Mouse (Mus musculus) heart, adult 10 weeks (tissue): Measurements from ENCODE around the gene Klc4. TPM values are rescaled to one million over a fixed set of nuclear protein-coding genes. Genes with fewer than 3 reads are reported as not detected.

Experiments used
- polyA plus RNA-seq: library from polyadenylated mRNA; stranded (reverse); fragments of 350-450 nt; fragmentation: Illumina TruSeq; extraction: RNeasy Lipid Tissue Mini Kit (QIAGEN cat#74804); gene quantifications from one replicate; pipeline ENCODE4 v1.2.3, GENCODE M21; 2014; ENCODE audit warnings: low read depth, low replicate concordance

The Klc4 gene
- 23.4 TPM for polyA plus RNA-seq

DNA sequence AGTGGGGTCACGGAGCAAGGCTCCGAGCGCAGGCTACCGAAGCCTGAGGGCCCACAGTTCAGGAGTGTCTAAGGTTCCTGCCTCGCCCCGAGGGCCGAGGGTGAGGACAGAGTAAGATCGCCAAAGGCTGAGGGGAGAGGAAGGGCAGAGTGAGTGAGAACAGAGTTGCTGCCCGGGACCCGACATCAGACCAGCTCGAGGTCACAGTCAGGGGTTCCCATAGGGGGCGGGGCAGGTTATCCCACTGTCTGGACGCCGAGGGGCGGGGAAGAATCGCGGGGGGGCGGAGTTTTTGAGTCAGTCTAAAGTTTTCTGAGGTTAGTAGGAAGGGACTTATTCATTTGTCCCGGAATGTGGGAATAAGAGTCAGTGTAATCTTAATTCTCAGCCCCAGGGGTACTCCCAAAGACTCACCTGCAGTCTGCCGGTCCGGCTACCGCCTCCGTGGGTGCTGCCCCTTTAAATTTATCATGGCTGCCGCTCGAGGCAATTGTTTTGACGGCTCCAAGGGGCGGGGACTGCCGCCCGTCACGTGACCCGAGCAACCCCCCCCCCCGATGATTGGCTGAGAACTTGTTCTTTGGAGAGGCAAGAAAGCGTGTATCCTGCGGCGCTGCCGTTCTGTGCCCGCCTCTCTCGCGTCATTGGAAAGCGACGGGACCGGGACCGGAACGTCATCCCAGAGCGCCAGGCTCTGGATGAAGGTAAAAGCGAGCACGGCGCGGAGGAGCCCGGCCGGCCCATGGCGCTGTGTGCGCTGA, at the start of gene Klc4, which contains the start of gene Mrpl2:
Gene Klc4, minus strand, starts transcription at position 462 of the 761 bp plus-strand sequence.
Gene Mrpl2, plus strand, starts transcription at position 669 of the 761 bp plus-strand sequence.

DNA sequence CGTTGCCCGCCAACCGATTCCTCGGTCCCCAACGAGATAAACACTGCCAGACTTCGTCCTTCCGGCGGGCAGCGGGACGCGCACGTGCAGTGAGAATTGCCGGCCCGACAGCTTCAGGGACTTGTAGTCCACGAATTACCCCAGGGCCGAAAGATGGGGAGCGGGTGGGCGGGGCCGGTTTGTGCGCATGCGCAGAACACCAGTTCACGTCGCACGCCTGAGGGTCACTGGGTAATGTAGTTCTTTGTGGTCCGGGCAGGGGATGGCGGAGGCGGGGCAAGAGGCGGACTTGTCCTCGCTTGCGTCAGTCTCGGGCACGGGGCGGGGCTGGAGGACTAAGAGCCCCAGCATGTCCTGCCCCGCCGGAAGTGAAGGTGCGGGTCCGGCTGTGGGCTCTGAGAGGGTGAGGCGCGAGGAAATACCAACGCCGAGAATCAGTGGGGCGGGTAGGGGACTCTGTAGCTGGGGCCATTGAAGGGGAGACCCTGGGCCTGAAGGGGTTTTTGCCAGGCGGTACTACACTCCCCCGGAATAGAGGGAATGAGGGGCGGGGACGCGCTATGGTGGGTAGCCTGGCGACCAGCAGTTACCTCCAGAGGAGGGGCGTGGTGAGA, 35.0 kb upstream of the Klc4 start, which contains the start of gene Klhdc3:
Gene Klhdc3, minus strand, starts transcription at position 155 of the 614 bp plus-strand sequence.

DNA sequence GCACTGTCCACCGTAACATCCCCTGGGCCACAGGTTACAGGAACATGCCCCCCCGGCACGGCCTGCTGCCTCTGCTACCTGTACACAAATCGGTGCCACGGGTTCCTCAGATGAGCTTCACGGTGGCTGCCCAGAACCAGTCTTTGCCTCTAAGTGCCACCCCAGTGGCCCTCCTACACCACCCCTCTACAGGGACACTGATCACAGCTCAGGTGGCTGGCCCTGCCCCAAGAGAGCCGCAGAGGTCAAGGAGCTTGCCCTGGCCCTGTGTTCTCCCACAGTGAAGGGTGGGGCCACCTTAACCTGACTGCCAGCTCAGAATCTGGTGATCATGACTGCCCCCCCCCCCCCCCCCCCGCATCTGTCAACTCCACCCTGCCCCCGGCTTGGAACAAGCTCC, 32.6 kb upstream of the Klc4 start, which contains the start of gene Mea1:
Gene Mea1, plus strand, starts transcription at position 378 of the 400 bp plus-strand sequence.

DNA sequence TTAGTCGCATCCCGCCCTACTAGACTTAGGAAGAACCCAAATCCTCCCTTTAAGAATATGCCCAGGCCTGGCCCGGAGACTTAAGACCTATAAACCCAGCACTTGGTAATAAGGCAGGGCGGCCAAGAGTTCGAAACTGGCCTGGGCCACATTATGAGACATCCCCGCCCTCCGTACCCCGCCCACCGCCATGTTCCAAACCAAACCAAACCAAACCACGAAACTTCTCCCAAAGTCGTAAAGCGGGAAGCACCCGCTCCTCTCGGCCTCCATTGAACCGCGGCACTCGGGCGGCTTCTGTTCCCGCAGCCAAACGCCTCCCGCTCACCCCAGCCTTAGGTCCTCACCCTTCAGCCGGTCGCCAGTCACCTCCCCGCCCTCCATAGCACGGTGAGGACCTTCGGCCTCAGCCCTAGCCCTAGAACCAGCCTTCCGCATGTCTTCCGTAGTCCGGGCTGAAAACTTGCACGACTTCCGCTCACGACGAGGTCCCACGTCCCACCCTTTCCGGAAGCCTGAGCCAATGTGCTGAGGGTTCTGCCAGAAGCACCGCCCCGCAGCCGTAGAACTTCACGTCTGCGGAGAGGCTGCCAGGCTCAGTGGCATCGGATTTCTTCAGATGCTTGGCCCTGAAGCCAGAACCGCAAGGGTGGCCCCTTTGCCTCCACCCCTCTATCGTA, 28.2 kb upstream of the Klc4 start, which contains the start of gene Rrp36:
Gene Rrp36, minus strand, starts transcription at position 503 of the 680 bp plus-strand sequence.

DNA sequence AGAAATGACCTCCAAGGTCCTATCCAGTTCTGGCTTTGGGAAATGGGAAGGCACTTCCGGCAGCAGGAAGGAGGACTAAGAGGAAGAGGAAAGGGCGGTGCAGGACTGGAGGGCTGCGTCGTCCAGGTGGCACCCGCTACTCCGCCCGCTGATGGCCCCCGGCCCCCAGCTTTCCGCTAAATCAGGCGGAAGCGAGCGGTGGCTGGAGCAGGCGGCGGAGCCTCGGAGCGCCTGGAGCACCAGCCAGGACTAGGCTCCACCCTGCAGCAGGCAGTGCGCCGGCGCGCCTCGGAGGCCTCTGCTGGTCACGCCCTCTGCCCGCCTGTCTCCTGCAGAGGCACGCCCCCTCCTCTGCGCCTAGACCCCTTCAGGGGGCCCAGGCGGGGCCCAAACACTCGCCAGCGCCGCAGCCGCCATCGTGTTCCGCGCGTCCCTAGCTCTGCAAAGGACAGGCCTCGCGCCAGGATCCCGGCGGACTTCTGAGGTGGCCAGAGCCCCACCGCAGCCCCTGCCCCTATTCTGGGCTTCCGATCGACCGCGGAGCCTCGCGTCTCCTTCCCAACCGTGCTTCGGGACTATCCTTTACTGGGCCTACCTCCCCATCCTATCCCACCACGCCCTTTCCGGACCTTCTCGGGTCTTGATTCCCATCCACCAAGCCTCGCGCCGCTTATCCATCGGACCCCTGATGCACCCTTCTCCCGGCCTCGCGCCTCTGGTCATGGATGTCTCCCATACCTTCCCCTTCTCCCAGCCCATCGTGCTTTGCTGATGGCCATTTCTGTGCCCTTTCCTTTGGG, 4.6 kb upstream of the Klc4 start, which contains the start of gene Cul7:
Gene Cul7, plus strand, starts transcription at position 106 of the 800 bp plus-strand sequence.

DNA sequence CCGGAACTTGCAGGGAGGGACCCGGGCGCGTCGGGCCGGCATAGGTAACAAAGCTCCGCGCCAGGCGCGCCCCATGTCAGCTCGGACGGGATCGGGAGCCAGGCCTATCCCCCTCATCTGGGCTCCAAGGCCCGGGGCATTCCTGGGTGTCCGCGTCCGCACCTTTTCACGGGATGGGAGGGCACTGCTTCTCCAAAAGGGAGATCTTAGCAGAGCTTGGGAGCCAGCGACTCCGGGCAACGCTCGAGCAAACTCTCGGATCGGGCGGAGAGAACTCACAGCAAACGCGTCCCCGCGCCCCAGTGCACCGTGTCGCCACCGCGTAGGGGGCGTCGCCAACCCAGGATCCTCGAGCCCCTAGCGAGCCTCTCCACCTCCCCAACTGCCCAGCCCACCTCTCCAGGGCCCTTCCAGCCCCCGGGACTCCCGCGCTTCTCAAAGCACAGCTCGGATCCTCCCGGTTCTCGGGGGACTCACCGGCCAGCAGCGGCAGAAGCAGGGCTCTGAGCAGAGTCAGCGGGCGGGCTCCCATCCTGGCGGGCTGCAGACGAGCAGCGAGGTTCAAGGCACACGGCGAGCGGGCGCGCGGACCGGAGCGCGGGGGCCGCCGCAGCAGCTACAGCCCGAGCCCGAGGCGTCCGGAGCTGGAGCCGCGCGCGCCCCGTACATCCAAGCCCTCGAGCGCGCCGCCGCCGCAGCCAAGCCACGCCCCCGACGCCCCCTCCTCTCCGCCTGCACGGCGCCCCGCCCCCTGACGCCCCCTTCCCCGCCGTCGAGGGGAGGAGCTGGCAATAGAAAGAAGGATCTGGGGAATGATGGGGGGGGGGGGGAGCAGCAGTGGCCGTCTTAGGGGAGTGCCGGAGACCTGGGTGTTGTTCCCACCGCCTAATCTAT, 16.8 kb downstream of the Klc4 start, which contains the start of gene Ptk7:
Gene Ptk7, minus strand, starts transcription at position 714 of the 894 bp plus-strand sequence.

Other genes starting within 250 kb of the Klc4 start
- gene Crip3, start 217.1 kb downstream of the Klc4 start, polyA plus RNA-seq: 2.5 TPM
- gene Slc22a7, start 207.6 kb downstream of the Klc4 start, polyA plus RNA-seq: not detected
- gene Ttbk1, start 158.3 kb downstream of the Klc4 start, polyA plus RNA-seq: 0.10 TPM
- gene Dnph1, start 149.3 kb downstream of the Klc4 start, polyA plus RNA-seq: 1.6 TPM
- 16.2 TPM for gene Cul9, start 99.6 kb downstream of the Klc4 start, polyA plus RNA-seq
- 101 TPM for gene Srf, start 89.8 kb downstream of the Klc4 start, polyA plus RNA-seq
- gene Ptk7, start 16.5 kb downstream of the Klc4 start, polyA plus RNA-seq: 2.3 TPM
- 123 TPM for gene Mrpl2, start 207 bp upstream of the Klc4 start, polyA plus RNA-seq
- 18.5 TPM for gene Cul7, start 4.3 kb upstream of the Klc4 start, polyA plus RNA-seq
- gene Rrp36, start 28.3 kb upstream of the Klc4 start, polyA plus RNA-seq: 19.7 TPM
- 53.7 TPM for gene Mea1, start 32.8 kb upstream of the Klc4 start, polyA plus RNA-seq
- gene Klhdc3, start 34.9 kb upstream of the Klc4 start, polyA plus RNA-seq: 59.2 TPM
- 34.8 TPM for gene Ppp2r5d, start 59.1 kb upstream of the Klc4 start, polyA plus RNA-seq
- gene Pex6, start 65.4 kb upstream of the Klc4 start, polyA plus RNA-seq: 33.9 TPM
- gene Gnmt, start 83.1 kb upstream of the Klc4 start, polyA plus RNA-seq: 6.3 TPM
- 23.0 TPM for gene Cnpy3, start 106.2 kb upstream of the Klc4 start, polyA plus RNA-seq
- gene Ptcra, start 117.7 kb upstream of the Klc4 start, polyA plus RNA-seq: not detected
- 32.7 TPM for gene 2310039H08Rik, start 126.6 kb upstream of the Klc4 start, polyA plus RNA-seq
- 54.9 TPM for gene Rpl7l1, start 136.7 kb upstream of the Klc4 start, polyA plus RNA-seq
- gene Bicral, start 212.5 kb upstream of the Klc4 start, polyA plus RNA-seq: 10.0 TPM
- gene Tbcc, start 244.7 kb upstream of the Klc4 start, polyA plus RNA-seq: 17.7 TPM